Mouse (Mus musculus) spleen, adult 2 months (tissue): ENCODE results near the gene Stox2.

Source experiments
- CTCF ChIP-seq: fragments of 200-500 bp; IDR thresholded peaks from 2 replicates; pipeline ENCODE4 v1.5.1; 2011; ENCODE audit warnings: mild to moderate bottlenecking, inconsistent platforms; ENCODE audit not compliant: insufficient read depth, insufficient read length, insufficient replicate concordance; ENCODE audit errors: extremely low read depth
- POLR2A ChIP-seq: fragments of 200-500 bp; IDR thresholded peaks from 2 replicates; pipeline ENCODE4 v1.6.1; 2011; ENCODE audit warnings: low read depth, low read length, inconsistent platforms

DNA sequence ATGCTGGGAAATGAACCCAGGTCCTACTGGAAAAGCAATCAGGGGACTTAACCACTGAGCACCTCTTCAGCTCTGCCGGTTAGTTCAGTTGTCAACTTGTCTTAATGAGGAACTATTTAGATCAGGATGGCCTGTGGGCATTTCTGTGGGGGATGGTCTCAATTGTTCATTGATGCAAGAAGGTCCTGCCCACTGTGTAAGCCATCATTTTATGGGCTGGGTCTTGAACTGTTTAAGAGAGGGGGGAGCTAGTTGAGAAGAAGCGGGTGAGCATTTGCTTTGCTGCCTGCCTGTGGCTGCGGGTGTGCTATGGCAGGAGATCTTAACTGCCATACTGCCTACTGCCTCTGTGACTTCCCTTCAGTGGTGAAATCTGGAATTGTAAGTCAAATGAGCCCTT is 214.1 kb downstream of the Stox2 start:
- no peak for TF ChIP-seq POLR2A
- no peak for TF ChIP-seq CTCF
